Mouse (Mus musculus) hindbrain, embryonic 11.5 days (tissue): Measurements from ENCODE around the gene Rilp. TPM values are rescaled to one million over a fixed set of nuclear protein-coding genes. Genes with fewer than 3 reads are reported as not detected.

ENCODE experiments used
- ATAC-seq: fragments of 200-750 bp; cut with Nextera tagmentation; 2 replicates; pipeline ENCODE4 v1.8.0; 2017; ENCODE audit warnings: mild to moderate bottlenecking, moderate TSS enrichment, moderate library complexity; ENCODE audit not compliant: low FRiP score
- DNase-seq: peaks from one replicate; pipeline ENCODE4 v3.0.0-alpha.2; 2015; ENCODE audit warnings: low spot score
- H3K27ac ChIP-seq: fragments of 300-500 bp; sonication (generic); 2 replicates; pipeline ENCODE4 v1.5.1; 2014; ENCODE audit warnings: mild to moderate bottlenecking, low read depth, low read length
- H3K27me3 ChIP-seq: fragments of 300-500 bp; sonication (generic); 2 replicates; pipeline ENCODE4 v1.6.1; 2014; ENCODE audit warnings: mild to moderate bottlenecking, low read length, moderate library complexity, mixed read lengths; ENCODE audit not compliant: control insufficient read depth, insufficient read depth
- H3K36me3 ChIP-seq: fragments of 300-500 bp; sonication (generic); 2 replicates; pipeline ENCODE4 v1.6.1; 2014; ENCODE audit warnings: mild to moderate bottlenecking, low read length, moderate library complexity, mixed read lengths; ENCODE audit not compliant: control insufficient read depth, insufficient read depth
- H3K4me1 ChIP-seq: fragments of 300-500 bp; sonication (generic); replicated peaks from 2 replicates; pipeline ENCODE4 v1.6.1; 2014; ENCODE audit warnings: low read length, mixed read lengths; ENCODE audit not compliant: control insufficient read depth, insufficient read depth
- H3K4me2 ChIP-seq: fragments of 300-500 bp; sonication (generic); replicated peaks from 2 replicates; pipeline ENCODE4 v1.6.1; 2014; ENCODE audit warnings: mild to moderate bottlenecking, low read depth, low read length
- H3K4me3 ChIP-seq: fragments of 300-500 bp; sonication (generic); 2 replicates; pipeline ENCODE4 v1.5.1; 2014; ENCODE audit warnings: low read depth, low read length
- H3K9ac ChIP-seq: fragments of 300-500 bp; sonication (generic); 2 replicates; pipeline ENCODE4 v1.6.1; 2014; ENCODE audit warnings: low read depth, low read length
- H3K9me3 ChIP-seq: fragments of 300-500 bp; sonication (generic); 2 replicates; pipeline ENCODE4 v1.6.1; 2016; ENCODE audit warnings: low read length; ENCODE audit not compliant: control insufficient read depth
- WGBS: fragments of 180-500 bp; shearing (Covaris S2); extraction: QIAGEN DNeasy Blood & Tissue Kit; methylation state at CpG from one replicate; pipeline ENCODE4 v1.1.7; 2014; 5-methylcytosine and 5-hydroxymethylcytosine counted together
- polyA plus RNA-seq: library from polyadenylated mRNA; unstranded; fragments of >200 nt; fragmentation: Nextera tagmentation; extraction: Ambion mirVana; gene quantifications from 2 replicates; pipeline ENCODE4 v1.2.1, GENCODE M21; 2014

The Rilp gene
- polyA plus RNA-seq, 1 experiment from 2014 or later, result 0.63 TPM

- no peak for DNase-seq
- Histone ChIP-seq H3K36me3 (no peaks in the 10 kb centered on the region), H3K9ac (no peak overlapping the region), H3K4me1 (peaks cover 7% of the 10 kb centered on the region), H3K27ac (no peak overlapping the region), H3K9me3 (no peaks in the 10 kb centered on the region), H3K4me3 (no peak overlapping the region), H3K4me2 (no peak overlapping the region), H3K27me3 (no peaks in the 10 kb centered on the region)
- 84% methylated on average over 6 of the region's 6 CpGs for WGBS
- no peak for ATAC-seq
These were observed 23.6 kb downstream of the Rilp start for GRCm38 (mm10) chr11:75533314-75534015.

GRCm38 (mm10) chr11:75534286-75535033 lies 24.6 kb downstream of the Rilp start:
- WGBS, result 63% methylated on average over 4 of the region's 4 CpGs
- no peak overlapping the region for H3K4me2 ChIP-seq
- DNase-seq (no peak), ATAC-seq (no peak)
- H3K4me3 ChIP-seq, result no peak overlapping the region
- H3K36me3 ChIP-seq, result no peaks in the 10 kb centered on the region
- peaks cover 7% of the 10 kb centered on the region for H3K4me1 ChIP-seq
- H3K9ac ChIP-seq, result no peak overlapping the region
- H3K9me3 ChIP-seq, result no peaks in the 10 kb centered on the region
- H3K27me3 ChIP-seq, result no peaks in the 10 kb centered on the region
- no peak overlapping the region for H3K27ac ChIP-seq

- Histone ChIP-seq H3K9ac (no peak overlapping the region), H3K4me1 (peaks cover 7% of the 10 kb centered on the region), H3K4me3 (no peak overlapping the region), H3K36me3 (no peaks in the 10 kb centered on the region), H3K27me3 (no peaks in the 10 kb centered on the region), H3K27ac (no peak overlapping the region), H3K4me2 (no peak overlapping the region), H3K9me3 (no peaks in the 10 kb centered on the region)
- DNase-seq (no peak), ATAC-seq (no peak)
- WGBS, result 44% methylated on average over 13 of the region's 13 CpGs
These were observed 25.4 kb downstream of the Rilp start for GRCm38 (mm10) chr11:75535106-75535795.

- ATAC-seq, result no peak
- no peaks in the 10 kb centered on the region for H3K36me3 ChIP-seq
These were observed 26.5 kb downstream of the Rilp start for GRCm38 (mm10) chr11:75536255-75537024.

GRCm38 (mm10) chr11:75537025-75537414 lies 27.1 kb downstream of the Rilp start:
- DNase-seq, result no peak
- Histone ChIP-seq H3K27ac (no peak overlapping the region), H3K9ac (no peak overlapping the region), H3K36me3 (no peaks in the 10 kb centered on the region), H3K27me3 (no peaks in the 10 kb centered on the region), H3K4me2 (no peak overlapping the region), H3K4me1 (peaks cover 7% of the 10 kb centered on the region), H3K9me3 (no peaks in the 10 kb centered on the region), H3K4me3 (no peak overlapping the region)
- 83% methylated on average over 8 of the region's 8 CpGs for WGBS
- no peak for ATAC-seq

More at GRCm38 (mm10) chr11:75536255-75537024, 26.5 kb downstream of the Rilp start:
- no peaks in the 10 kb centered on the region for H3K27me3 ChIP-seq
- no peak overlapping the region for H3K4me2 ChIP-seq
- no peak for DNase-seq
- no peak overlapping the region for H3K9ac ChIP-seq
- no peak overlapping the region for H3K27ac ChIP-seq
- H3K4me1 ChIP-seq, result peaks cover 7% of the 10 kb centered on the region
- WGBS, result 93% methylated on average over 12 of the region's 12 CpGs
- no peaks in the 10 kb centered on the region for H3K9me3 ChIP-seq
- H3K4me3 ChIP-seq, result no peak overlapping the region

- Histone ChIP-seq H3K27ac (0 out of 2 replicates have a peak overlapping the region, but pooled peaks have one; percentile 5), H3K9me3 (no peaks in the 10 kb centered on the region), H3K4me3 (no peak overlapping the region), H3K27me3 (no peaks in the 10 kb centered on the region), H3K4me2 (no peak overlapping the region), H3K4me1 (peaks cover 3% of the 10 kb centered on the region), H3K36me3 (no peaks in the 10 kb centered on the region), H3K9ac (no peak overlapping the region)
- DNase-seq (no peak), ATAC-seq (no peak)
- WGBS, result 45% methylated on average over 11 of the region's 11 CpGs
These were observed 27.7 kb downstream of the Rilp start for GRCm38 (mm10) chr11:75537491-75538183.

- Histone ChIP-seq H3K4me3 (no peak overlapping the region), H3K27ac (0 out of 2 replicates have a peak overlapping the region, but pooled peaks have one; percentile 5), H3K9ac (no peak overlapping the region), H3K4me1 (peaks cover 3% of the 10 kb centered on the region), H3K4me2 (no peak overlapping the region), H3K9me3 (no peaks in the 10 kb centered on the region), H3K27me3 (no peaks in the 10 kb centered on the region), H3K36me3 (no peaks in the 10 kb centered on the region)
- ATAC-seq (no peak), DNase-seq (no peak)
- WGBS, result 64% methylated on average over 9 of the region's 9 CpGs
These were observed 28.5 kb downstream of the Rilp start for GRCm38 (mm10) chr11:75538184-75538969.
